Comparison of ENCODE assay signal across 27 mouse cellular contexts in the genomic region with DNA sequence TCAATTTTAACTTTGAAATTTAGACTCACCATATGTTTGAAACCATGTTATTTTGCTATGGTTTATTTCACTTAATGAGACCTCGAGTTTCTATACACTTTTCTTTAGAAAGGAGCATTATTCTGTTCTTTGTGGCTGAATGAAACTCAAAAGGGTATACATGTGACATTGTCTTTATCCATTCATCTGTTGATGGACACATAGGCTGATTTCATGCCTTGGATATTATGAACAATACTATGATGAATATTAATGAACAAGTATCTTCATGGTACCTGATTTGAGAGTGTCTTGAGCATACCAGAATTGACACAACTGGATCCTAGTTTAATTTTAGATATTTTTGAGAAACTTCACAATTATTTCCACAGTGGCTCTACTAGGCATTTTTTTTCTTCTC.
A peak's percentile ranks its signal among the peaks of the same experiment; 100 is the strongest.
DNase-seq lines count a peak whose midpoint lies in the region; ATAC-seq and TF ChIP-seq lines count a peak whose summit lies in the region.
"Had no signal": no experiment of that assay in that cellular context is flagged by ENCODE, and none has a peak within 500 bp of the region (broad histone marks: within the 10 kb centered on the region; RNA-seq: fewer than 3 reads in every experiment).

No protein-coding gene starts in this region.

- H3K4me1 ChIP-seq in forebrain, embryonic 12.5 days, result no peaks in the 10 kb centered on the region
- no peaks in the 10 kb centered on the region for H3K4me1 ChIP-seq in forebrain, embryonic 10.5 days
- no peaks in the 10 kb centered on the region for H3K4me1 ChIP-seq in midbrain, embryonic 11.5 days (ENCODE audit: control insufficient read depth, insufficient read depth, low read length)
- H3K4me1 ChIP-seq in midbrain, embryonic 15.5 days, result no peaks in the 10 kb centered on the region
- H3K4me1 ChIP-seq: embryonic facial prominence, embryonic 12.5 days; embryonic facial prominence, embryonic 15.5 days had no signal

- no peak overlapping the region for H3K4me2 ChIP-seq in forebrain, embryonic 12.5 days
- H3K4me2 ChIP-seq in midbrain, embryonic 11.5 days, result no peak overlapping the region
- H3K4me2 ChIP-seq in midbrain, embryonic 15.5 days, result no peak overlapping the region
- H3K4me2 ChIP-seq: embryonic facial prominence, embryonic 12.5 days; embryonic facial prominence, embryonic 15.5 days; heart, embryonic 11.5 days; hindbrain, embryonic 14.5 days had no signal

- WGBS in forebrain, embryonic 12.5 days, result 20% methylated on average over 1 of the region's 1 CpGs
- WGBS in forebrain, embryonic 10.5 days, result 54% methylated on average over 1 of the region's 1 CpGs
- WGBS in midbrain, embryonic 11.5 days, result 43% methylated on average over 1 of the region's 1 CpGs
- WGBS in midbrain, embryonic 15.5 days, result 16% methylated on average over 1 of the region's 1 CpGs

- no peaks in the 10 kb centered on the region for H3K36me3 ChIP-seq in forebrain, embryonic 12.5 days (replicated peaks)
- no peaks in the 10 kb centered on the region for H3K36me3 ChIP-seq in forebrain, embryonic 10.5 days (replicated peaks)
- H3K36me3 ChIP-seq in midbrain, embryonic 11.5 days (ENCODE audit: control insufficient read depth, insufficient read depth, low read length), result no peaks in the 10 kb centered on the region
- H3K36me3 ChIP-seq in midbrain, embryonic 15.5 days (replicated peaks), result no peaks in the 10 kb centered on the region
- H3K36me3 ChIP-seq: embryonic facial prominence, embryonic 12.5 days; embryonic facial prominence, embryonic 15.5 days; G1E had no signal

- no peak overlapping the region for H3K4me3 ChIP-seq in forebrain, embryonic 12.5 days (replicated peaks)
- H3K4me3 ChIP-seq in forebrain, embryonic 10.5 days, result no peak overlapping the region
- no peak overlapping the region for H3K4me3 ChIP-seq in midbrain, embryonic 11.5 days (ENCODE audit: low read depth, low read length)
- H3K4me3 ChIP-seq in midbrain, embryonic 15.5 days, result no peak overlapping the region
- H3K4me3 ChIP-seq: embryonic facial prominence, embryonic 12.5 days; embryonic facial prominence, embryonic 15.5 days; gastrocnemius, adult 2 months had no signal

- no peaks in the 10 kb centered on the region for H3K9me3 ChIP-seq in forebrain, embryonic 12.5 days
- no peaks in the 10 kb centered on the region for H3K9me3 ChIP-seq in forebrain, embryonic 10.5 days
- no peaks in the 10 kb centered on the region for H3K9me3 ChIP-seq in midbrain, embryonic 11.5 days (ENCODE audit: control insufficient read depth, low read length)
- H3K9me3 ChIP-seq in midbrain, embryonic 15.5 days, result no peaks in the 10 kb centered on the region
- H3K9me3 ChIP-seq: embryonic facial prominence, embryonic 12.5 days; embryonic facial prominence, embryonic 15.5 days; G1E had no signal

- no peak overlapping the region for H3K27ac ChIP-seq in forebrain, embryonic 12.5 days
- no peak overlapping the region for H3K27ac ChIP-seq in forebrain, embryonic 10.5 days
- no peak overlapping the region for H3K27ac ChIP-seq in midbrain, embryonic 11.5 days (ENCODE audit: low read depth, low read length)
- H3K27ac ChIP-seq in midbrain, embryonic 15.5 days, result no peak overlapping the region
- H3K27ac ChIP-seq: embryonic facial prominence, embryonic 12.5 days; embryonic facial prominence, embryonic 15.5 days; gastrocnemius, adult 2 months; hindbrain, embryonic 14.5 days; hindbrain, postnatal 0 days had no signal

- DNase-seq in forebrain, embryonic 10.5 days (ENCODE audit: extremely low spot score, low spot score), result no peak
- DNase-seq in midbrain, embryonic 11.5 days (ENCODE audit: low spot score, missing footprints), result no peak
- DNase-seq in brain, embryonic 14.5 days (ENCODE audit: low read depth), result peak; percentile 29
- DNase-seq in retina, postnatal 1 day, result peak; percentile 57
- DNase-seq: adrenal gland, postnatal 10 days; adrenal gland, postnatal 36 days; B cell, adult 2 months; cerebellum, adult 11 months; cerebellum, adult 2 months; cerebellum, adult 9-11 months; cerebellum, postnatal 25 days; forebrain, postnatal 0 days; gastrocnemius, adult 2 months; gastrocnemius, postnatal 14 days; heart, adult 11 months had no signal

- TF ChIP-seq POLR2A in brain, embryonic 14.5 days (IDR thresholded peaks at IDR 0.05; ENCODE audit: borderline replicate concordance, extremely low read depth, insufficient read depth, insufficient read length, poor library complexity, severe bottlenecking), result no peak

- peak; percentile 49; the same call in 1 of the 2 replicates for ATAC-seq in forebrain, embryonic 12.5 days (ENCODE audit: low FRiP score)
- peak; percentile 44; the same call in 1 of the 2 replicates for ATAC-seq in midbrain, embryonic 11.5 days (ENCODE audit: low FRiP score)
- no peak for ATAC-seq in midbrain, embryonic 15.5 days (replicated peaks)
- no peak for ATAC-seq in megakaryocyte progenitor cell, adult 5-6 weeks (replicated peaks; ENCODE audit: poor library complexity)
- ATAC-seq: forebrain, postnatal 0 days; hindbrain, postnatal 0 days; inflammation-experienced regulatory T-cells, adult 6 months; Patski had no signal

- TF ChIP-seq CTCF in brain, embryonic 14.5 days (IDR thresholded peaks at IDR 0.05; ENCODE audit: borderline replicate concordance, extremely low read depth, insufficient read depth, insufficient read length), result no peak

- H3K9ac ChIP-seq in forebrain, embryonic 12.5 days, result no peak overlapping the region
- no peak overlapping the region for H3K9ac ChIP-seq in midbrain, embryonic 11.5 days (ENCODE audit: low read length)
- no peak overlapping the region for H3K9ac ChIP-seq in midbrain, embryonic 15.5 days
- H3K9ac ChIP-seq: embryonic facial prominence, embryonic 12.5 days; embryonic facial prominence, embryonic 15.5 days; forebrain, postnatal 0 days; hindbrain, embryonic 14.5 days had no signal

- H3K27me3 ChIP-seq in forebrain, embryonic 12.5 days, result no peaks in the 10 kb centered on the region
- no peaks in the 10 kb centered on the region for H3K27me3 ChIP-seq in forebrain, embryonic 10.5 days (ENCODE audit: poor library complexity, severe bottlenecking)
- no peaks in the 10 kb centered on the region for H3K27me3 ChIP-seq in midbrain, embryonic 11.5 days (ENCODE audit: control insufficient read depth, insufficient read depth, low read length)
- no peaks in the 10 kb centered on the region for H3K27me3 ChIP-seq in midbrain, embryonic 15.5 days (replicated peaks)
- H3K27me3 ChIP-seq: CH12.LX; embryonic facial prominence, embryonic 12.5 days; embryonic facial prominence, embryonic 15.5 days; Patski had no signal

Comparison
In these comparisons a context has a peak if more than half of its experiments do, and no peak if none do; other contexts are left out.
1. ATAC-seq: peak in forebrain, embryonic 12.5 days (single experiment) and midbrain, embryonic 11.5 days (single experiment); none in midbrain, embryonic 15.5 days (single experiment) and megakaryocyte progenitor cell, adult 5-6 weeks (single experiment).
2. DNase-seq: peak in brain, embryonic 14.5 days (single experiment) and retina, postnatal 1 day (single experiment); none in forebrain, embryonic 10.5 days (single experiment) and midbrain, embryonic 11.5 days (single experiment).